Mouse (Mus musculus) heart, postnatal 4 days (tissue): ENCODE data around the gene Lpp. TPM values are rescaled to one million over a fixed set of nuclear protein-coding genes. Genes with fewer than 3 reads are reported as not detected.
A peak's percentile ranks its signal among the peaks of the same experiment; 100 is the strongest.

Experiments used
- DNase-seq: peaks from one replicate; pipeline ENCODE4 v3.0.0; 2021
- total RNA-seq, 2 experiments: library from RNA; stranded (reverse); gene quantifications; 2 replicates each; pipeline ENCODE4 v1.2.3; 2021

Lpp gene
- total RNA-seq, 2 experiments from 2014 or later = 77.6 to 80.1 TPM

DNA sequence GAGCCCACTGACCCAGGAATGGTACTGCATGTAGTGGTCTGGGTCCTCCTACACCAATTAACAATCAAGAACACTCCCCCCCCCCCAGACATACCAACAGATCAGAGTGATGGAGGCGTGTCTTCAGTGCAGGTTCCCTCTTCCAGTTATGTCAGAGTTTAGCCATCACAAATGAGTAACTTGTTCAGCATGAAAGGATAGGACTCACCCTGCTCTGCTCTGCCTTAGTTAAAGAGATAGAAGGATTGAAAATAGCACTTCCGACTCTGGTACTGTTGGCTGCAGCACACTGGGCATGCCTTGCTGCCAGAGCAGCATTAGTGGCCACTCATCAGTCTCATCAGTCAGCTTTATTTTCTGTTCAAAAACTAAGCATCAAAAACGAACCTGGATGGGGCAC, 423.3 kb downstream of the Lpp start:
- no peak for DNase-seq

DNA sequence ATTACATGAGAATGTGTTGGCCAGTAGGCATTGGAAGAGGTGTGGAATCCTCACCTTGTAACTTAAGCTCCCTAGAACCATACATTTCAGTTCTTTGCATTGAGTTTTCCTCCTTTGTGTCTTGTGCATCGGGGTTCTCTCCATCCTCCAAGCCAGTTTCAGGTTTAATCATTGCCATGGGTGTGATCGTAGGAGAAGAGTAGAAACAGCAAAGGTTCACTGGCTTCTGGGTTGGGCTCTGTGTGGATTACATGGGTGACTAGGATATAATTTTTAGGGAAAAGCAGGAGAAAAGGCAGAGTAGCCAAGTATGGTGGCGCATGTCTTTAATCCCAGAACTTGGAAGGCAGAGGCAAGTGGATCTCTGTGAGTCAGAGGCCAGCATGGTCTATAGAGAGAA, 424.1 kb downstream of the Lpp start:
- DNase-seq = no peak

DNA sequence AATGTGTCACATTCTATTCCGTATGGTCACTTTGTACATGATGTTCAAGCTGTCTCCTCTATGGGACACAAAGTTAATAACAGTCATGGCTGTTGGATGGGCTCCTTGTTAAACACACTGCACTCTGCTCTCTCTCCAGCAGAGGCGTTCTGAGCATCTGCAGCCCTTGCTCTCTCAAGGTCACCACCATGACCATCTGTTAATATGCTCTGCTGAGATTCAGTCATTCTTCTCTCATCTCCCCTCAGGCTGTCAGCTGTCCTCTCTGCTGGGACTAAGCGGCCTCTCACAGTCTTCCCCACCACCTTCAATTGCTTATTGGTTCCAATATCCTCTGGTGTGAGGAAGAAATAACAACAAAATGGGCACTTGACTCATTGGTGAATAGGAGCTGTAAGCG, 425.8 kb downstream of the Lpp start:
- peak; percentile 19 for DNase-seq

DNA sequence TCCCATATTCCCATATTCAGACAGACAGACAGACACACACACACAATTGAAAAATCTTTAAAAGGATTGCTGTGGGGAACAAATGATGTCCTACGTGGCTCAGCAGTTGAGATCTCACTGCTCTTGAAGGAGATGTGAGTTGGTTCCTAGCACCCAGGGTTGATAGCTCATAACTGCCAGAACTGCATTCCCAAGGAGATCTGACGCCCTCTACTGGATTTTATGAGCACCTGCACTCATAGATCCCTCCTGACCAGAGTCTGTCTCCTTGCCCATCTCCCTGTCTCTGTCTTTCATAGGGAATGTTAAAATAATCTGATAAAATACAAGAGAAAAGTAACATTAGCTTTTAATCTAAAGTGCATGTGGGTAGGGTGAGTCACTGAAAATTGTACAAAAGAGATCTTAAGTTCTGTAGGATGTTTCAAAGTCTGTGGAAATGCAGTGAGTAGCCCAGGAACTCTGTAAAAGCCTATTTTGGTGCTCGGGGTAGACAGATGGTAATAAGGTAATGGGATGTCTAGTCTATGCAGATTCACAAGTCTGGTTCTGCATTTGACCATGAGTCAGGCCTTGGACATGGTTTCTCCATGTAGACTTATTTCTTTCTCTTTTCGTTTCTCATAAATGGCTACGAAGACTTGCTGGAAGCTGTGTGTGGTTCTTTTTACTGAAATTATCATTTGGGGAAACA, 429.0 kb downstream of the Lpp start:
- DNase-seq = no peak

DNA sequence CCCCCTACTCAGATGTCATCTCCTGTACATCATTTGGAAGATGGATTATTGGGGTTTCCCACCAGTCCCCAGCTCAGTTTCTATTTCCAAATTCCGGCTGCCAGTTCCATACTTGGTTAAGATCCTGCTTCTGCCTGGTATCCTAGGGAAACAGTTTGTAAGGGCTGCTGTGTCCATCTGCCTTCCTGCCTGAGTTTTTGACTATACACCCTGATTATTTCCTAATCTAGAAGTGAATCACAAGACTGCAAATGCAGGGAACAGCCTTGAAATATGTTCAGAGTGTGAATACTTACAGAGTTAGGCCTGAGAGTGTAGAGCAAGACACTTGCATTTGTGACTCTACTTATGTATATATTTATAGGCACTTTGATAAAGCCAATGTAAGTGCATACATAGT, 429.6 kb downstream of the Lpp start:
- no peak for DNase-seq

DNA sequence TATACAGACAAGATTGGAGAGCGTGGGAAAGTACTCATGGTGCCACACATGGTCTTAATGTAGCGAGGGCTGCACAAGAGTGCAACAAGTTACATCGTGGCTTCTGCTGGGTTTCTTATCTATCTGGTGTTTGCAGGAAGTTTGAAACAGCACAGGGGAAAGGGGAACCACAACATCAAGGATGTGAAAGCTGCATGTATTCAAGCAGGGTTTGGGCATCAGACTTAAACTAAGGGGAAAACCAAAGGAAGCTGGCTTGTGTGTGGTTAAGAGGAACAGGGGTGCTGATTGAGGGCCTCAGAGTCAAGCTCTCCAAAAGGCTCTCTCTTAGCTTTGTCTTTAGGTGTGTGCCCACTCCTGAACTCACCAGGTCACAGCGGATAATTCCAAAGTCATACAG, 433.1 kb downstream of the Lpp start:
- no peak for DNase-seq

- DNase-seq = no peak
Measured at GRCm38 (mm10) chr16:24828207-24828803, 435.0 kb downstream of the Lpp start.

DNA sequence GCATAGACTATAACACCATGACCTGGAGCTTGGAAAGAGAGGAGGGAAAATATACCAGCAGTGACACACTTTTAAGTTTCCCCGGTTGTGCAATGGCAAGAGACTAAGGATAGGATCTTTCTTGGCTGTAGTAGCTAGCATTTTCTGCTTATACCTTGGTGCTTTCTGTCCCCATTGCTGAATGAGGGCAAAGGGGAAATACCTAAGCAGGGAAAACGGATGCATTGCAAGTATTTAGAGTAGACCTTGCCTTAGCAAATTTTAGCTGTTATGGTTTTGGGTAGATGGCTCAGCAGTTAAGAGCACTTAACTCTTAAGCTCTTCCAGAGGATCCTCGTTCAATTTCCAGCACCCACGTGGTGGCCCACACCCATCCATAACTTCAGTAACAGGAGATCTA, 436.6 kb downstream of the Lpp start:
- no peak for DNase-seq

DNA sequence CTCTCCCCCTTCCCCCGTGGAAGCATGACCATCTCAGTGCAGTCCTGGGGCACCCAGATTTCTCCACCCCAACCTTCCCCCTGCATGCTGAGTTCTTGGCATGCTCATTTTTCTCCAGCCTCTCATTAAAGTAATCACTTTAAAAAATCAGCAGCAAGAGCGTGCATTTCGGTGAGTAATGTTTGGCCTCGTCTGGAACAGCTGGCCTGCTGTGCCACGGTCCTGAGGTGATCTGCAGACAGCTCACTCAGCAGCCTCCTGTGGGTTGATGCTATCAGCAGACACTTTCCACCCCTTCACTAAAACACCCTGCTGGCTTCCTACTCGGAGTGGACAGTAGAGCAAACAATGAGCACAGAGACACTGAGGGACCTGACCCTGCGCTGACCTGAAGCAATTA, 437.6 kb downstream of the Lpp start:
- no peak for DNase-seq

GRCm38 (mm10) chr16:24833221-24833620, 439.9 kb downstream of the Lpp start:
- no peak for DNase-seq

DNA sequence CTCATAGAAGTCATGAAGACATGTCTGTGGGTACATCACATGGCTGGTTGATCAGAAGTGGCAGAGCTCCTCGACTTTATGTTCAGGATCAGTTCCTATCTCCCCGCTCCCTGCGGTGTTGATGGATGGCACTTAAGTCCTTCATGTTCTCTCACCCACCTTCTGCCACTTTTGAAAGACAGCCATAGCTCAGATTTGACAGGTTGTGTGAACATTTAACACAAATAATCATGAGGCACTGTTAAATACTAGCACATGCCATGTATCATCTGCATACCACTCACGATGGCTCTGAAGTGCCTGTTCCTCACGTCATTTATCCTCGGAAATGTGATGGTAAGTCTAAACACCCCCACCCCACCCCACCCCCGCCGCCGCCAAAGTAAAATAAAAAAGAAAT, 441.2 kb downstream of the Lpp start:
- no peak for DNase-seq

- DNase-seq = no peak
Measured at GRCm38 (mm10) chr16:24836550-24836949, 443.2 kb downstream of the Lpp start.

GRCm38 (mm10) chr16:24839018-24839417, 445.7 kb downstream of the Lpp start:
- DNase-seq = no peak

DNA sequence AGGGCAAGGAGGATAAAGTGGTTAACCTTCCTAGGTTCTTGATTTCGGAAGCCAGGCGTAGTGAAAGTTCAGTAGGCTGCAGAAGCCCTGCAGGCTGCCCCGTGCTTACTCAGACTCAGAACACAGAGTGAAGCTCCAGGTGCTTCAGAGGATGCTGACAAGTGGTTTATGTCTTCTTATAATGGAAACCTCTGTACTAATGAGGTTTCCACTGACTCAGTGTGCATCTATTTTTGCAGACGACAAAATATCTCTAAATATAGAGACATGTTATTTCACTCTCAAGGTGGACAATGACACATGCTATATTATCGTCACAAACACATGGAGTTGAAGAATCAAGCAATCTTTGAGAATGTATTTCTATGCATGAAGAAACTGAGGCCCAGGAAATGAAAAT, 446.8 kb downstream of the Lpp start:
- DNase-seq = no peak

DNA sequence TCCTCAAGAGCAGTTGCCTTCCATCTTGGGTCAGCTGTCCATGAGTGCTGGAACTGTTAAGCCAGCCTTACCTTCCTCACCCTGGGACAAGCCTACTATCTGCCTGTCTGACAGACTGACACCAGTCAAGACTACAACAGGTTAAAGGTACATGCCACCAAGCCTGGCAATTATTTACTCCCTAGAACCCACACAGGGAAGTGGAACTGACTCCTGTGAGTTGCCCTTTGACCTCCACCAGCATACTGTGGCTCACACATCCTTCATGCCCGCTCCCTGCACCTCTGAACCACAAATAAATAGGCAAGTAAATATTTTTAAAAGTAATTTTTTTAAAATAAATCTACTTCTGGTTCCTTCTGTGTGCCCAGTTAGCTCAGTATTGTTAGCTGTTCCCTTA, 452.8 kb downstream of the Lpp start:
- no peak for DNase-seq

GRCm38 (mm10) chr16:24859509-24860140, 466.3 kb downstream of the Lpp start:
- no peak for DNase-seq

GRCm38 (mm10) chr16:24860445-24860844, 467.1 kb downstream of the Lpp start:
- DNase-seq = no peak

- no peak for DNase-seq
Measured at GRCm38 (mm10) chr16:24861374-24861773, 468.1 kb downstream of the Lpp start.

DNA sequence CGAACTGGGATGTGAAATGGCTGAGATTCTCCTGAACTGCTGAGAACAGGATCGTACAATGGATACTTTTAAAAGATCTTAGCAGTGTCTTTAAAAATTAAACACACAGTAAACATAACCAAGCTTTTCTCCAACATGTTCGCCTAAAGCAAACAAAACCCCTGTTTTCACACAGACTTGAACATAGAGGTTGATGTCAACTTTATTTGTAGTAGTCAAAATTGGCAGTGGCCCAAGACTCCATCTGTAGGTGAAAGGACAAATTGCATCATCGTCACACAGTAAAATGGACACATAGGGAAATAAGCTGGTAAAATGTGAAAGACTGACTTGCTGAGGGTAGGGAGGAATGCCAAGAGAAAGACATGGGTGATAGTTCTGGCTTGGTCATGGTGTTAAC, 480.9 kb downstream of the Lpp start:
- DNase-seq = peak; percentile 70

DNA sequence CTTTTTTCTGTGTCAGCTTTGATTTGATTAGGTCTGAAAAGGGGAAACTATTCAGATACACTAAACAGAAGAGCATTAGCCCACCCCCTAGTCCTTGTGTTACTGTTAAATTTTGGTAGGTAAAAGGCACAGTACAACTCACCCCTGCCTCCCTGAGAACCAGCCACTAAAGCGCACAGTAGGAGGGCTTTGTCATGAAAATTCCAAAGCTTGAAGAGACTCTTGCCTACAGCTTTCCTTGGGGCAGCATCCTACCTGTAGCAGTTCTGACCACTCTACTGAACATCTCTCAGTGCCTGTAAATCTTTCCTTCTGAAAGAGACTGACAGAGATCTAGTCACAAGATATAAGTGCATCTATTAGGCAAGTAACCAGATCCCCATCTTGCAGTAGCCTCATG, 482.4 kb downstream of the Lpp start:
- DNase-seq = no peak

DNA sequence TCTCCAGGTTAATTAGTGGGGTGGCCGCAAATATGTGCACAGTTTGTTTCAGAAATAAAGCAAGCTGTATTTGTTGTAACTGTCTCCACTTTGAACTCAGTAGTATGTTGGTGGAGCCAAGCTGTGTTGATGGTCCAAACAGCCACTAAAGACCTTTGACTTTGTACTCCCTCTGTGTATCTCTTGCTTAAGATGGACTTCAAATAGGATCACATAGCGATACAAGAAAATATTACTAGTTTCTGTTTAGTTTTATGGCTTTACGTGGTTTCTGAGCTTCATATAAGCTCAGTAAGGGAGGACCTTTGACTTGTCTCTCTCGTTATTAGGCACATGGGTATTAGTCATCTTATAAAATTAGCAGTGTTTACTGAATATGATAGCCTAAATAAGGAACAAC, 485.7 kb downstream of the Lpp start:
- no peak for DNase-seq

DNA sequence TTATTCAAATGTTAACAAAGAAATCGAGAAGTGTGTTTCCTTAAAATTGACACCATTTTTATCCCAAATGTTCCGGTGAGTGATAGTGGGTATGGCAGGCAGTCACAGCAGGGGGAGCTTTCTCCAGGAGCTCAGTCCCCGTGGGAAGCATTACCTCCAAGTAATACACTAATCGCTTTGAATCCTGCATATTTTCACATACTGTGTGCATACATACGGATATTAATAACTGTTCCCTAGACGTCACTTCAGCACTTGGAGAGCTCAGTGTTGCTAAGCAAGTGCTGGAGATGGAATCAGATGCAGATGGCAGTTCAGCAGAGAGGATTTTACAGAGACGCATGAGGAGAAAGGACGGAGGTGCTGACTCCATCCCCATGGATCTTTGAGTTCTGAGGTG, 487.4 kb downstream of the Lpp start:
- DNase-seq = no peak

DNA sequence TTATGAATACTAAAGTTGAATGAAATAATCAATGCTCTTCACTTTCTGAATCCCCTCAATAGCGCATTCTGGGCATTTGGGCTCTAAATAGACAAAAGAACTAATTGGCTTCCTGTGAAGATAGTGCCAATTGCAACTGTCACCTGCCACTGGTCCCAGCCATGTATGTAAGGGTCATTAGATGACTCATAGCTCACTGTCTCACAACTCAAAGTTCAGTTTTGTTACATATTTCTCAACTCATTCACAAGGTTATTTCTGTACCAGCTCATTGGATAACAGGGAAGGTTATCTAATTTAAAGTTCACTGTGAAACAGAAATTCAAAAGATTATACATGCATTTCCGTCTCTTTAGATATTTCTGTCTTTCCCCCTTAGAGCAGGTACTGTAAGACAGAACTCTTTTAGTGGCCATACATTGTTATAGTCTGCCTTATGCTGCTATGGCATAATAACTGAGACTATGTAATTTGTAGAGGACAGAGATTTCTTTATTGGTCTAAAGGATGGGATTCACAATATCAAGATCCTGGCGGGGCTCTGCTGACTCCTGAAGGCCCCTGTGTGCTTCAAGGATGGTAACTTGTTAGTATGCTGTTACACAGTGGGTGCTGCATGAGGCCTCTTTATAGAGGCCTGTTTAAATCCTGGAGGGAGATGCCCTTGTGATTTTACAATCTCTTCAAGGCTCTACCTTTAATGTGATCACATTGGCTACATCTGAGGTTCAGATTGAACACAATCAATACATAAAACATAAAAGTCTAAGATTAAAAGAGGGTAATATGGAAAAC, 488.9 kb downstream of the Lpp start:
- no peak for DNase-seq
